7 mouse cellular contexts compared by ENCODE assay signal in genomic region chr16:20910864-20911263, GRCm38 (mm10).
DNase-seq lines count a peak whose midpoint lies in the region; ATAC-seq and TF ChIP-seq lines count a peak whose summit lies in the region.
"Not testable (repeated sequence)": the region's sequence is repeated elsewhere in the genome, so short reads cannot be mapped to it uniquely, and the experiment has no call there.

No protein-coding gene starts in this region.

- H3K9me3 ChIP-seq in ES-Bruce4 (replicated peaks; ENCODE audit: control insufficient read depth, insufficient read depth, low read length, poor library complexity, severe bottlenecking); embryonic facial prominence, embryonic 14.5 days (ENCODE audit: control insufficient read depth, low read length); intestine, embryonic 16.5 days (ENCODE audit: control insufficient read depth, low read length): not testable (repeated sequence)

- not testable (repeated sequence) for H3K27ac ChIP-seq in ES-Bruce4 (ENCODE audit: insufficient read depth, low read length); embryonic facial prominence, embryonic 14.5 days (replicated peaks; ENCODE audit: low read depth, low read length); intestine, embryonic 16.5 days (ENCODE audit: low read length)

- H3K4me3 ChIP-seq in ES-Bruce4 (ENCODE audit: low read depth, low read length); embryonic facial prominence, embryonic 14.5 days (ENCODE audit: low read depth, low read length); intestine, embryonic 16.5 days (ENCODE audit: low read length): not testable (repeated sequence)

- H3K9ac ChIP-seq in ES-Bruce4 (ENCODE audit: low read depth, poor library complexity, severe bottlenecking); embryonic facial prominence, embryonic 14.5 days (ENCODE audit: low read depth, low read length); intestine, embryonic 16.5 days (ENCODE audit: low read depth, low read length): not testable (repeated sequence)

- not testable (repeated sequence) for H3K4me2 ChIP-seq in embryonic facial prominence, embryonic 14.5 days (ENCODE audit: low read depth, low read length); intestine, embryonic 16.5 days (ENCODE audit: low read depth, low read length)

- H3K36me3 ChIP-seq in ES-Bruce4 (ENCODE audit: control insufficient read depth, insufficient read depth, low read length, poor library complexity, severe bottlenecking); embryonic facial prominence, embryonic 14.5 days (ENCODE audit: control insufficient read depth, insufficient read depth, low read length); intestine, embryonic 16.5 days (ENCODE audit: control insufficient read depth, insufficient read depth, low read length): not testable (repeated sequence)

- DNase-seq in CD4-positive helper T cell, adult 2 months (ENCODE audit: low read depth, low spot score) = peak; percentile 17
- DNase-seq in T-cell, adult 2 months (ENCODE audit: low spot score) = peak; percentile 10
- peak; percentile 11 for DNase-seq in embryonic facial prominence, embryonic 14.5 days (ENCODE audit: low spot score)
- DNase-seq in heart, adult 11 months = peak; percentile 14

- not testable (repeated sequence) for H3K4me1 ChIP-seq in ES-Bruce4 (ENCODE audit: control insufficient read depth, insufficient read depth, low read length); embryonic facial prominence, embryonic 14.5 days (ENCODE audit: control insufficient read depth, insufficient read depth, low read length); intestine, embryonic 16.5 days (ENCODE audit: control insufficient read depth, insufficient read depth, low read length)

- TF ChIP-seq CTCF in ES-Bruce4 (IDR thresholded peaks at IDR 0.05; ENCODE audit: low read depth, low read length) = not testable (repeated sequence)

- ATAC-seq in embryonic facial prominence, embryonic 14.5 days (ENCODE audit: low read depth) = not testable (repeated sequence)
- ATAC-seq in intestine, embryonic 16.5 days = peak; percentile 13; the same call in 1 of the 2 replicates
- 0 out of 2 replicates have a peak, but pooled peaks have one; percentile 51 for ATAC-seq in megakaryocyte, adult 5-6 weeks (ENCODE audit: poor library complexity, severe bottlenecking)

- TF ChIP-seq POLR2A in ES-Bruce4 (IDR thresholded peaks at IDR 0.05; ENCODE audit: insufficient read depth, low read length) = not testable (repeated sequence)

- 0 out of 2 replicates have a peak, but pooled peaks have one; percentile 16 for TF ChIP-seq EP300 in ES-Bruce4 (IDR thresholded peaks at IDR 0.05; ENCODE audit: insufficient read depth, low read depth, low read length)

- H3K27me3 ChIP-seq in ES-Bruce4 (ENCODE audit: control insufficient read depth, insufficient read depth, low read length, poor library complexity, severe bottlenecking); embryonic facial prominence, embryonic 14.5 days (replicated peaks; ENCODE audit: control insufficient read depth, insufficient read depth, low read length); intestine, embryonic 16.5 days (replicated peaks; ENCODE audit: control insufficient read depth, insufficient read depth, low read length): not testable (repeated sequence)

- 63% methylated on average over 3 of the region's 3 CpGs for WGBS in embryonic facial prominence, embryonic 14.5 days
- WGBS in intestine, embryonic 16.5 days = 72% methylated on average over 3 of the region's 3 CpGs
